Comparison of ENCODE assay signal across 8 mouse cellular contexts in genomic region chr4:141445328-141445720, GRCm38 (mm10). TPM values are rescaled to one million over a fixed set of nuclear protein-coding genes. Genes with fewer than 3 reads are reported as not detected.
DNase-seq lines count a peak whose midpoint lies in the region; ATAC-seq and TF ChIP-seq lines count a peak whose summit lies in the region.

No protein-coding gene starts in this region.

- H3K4me1 ChIP-seq in heart, embryonic 12.5 days (replicated peaks) = peaks cover 24% of the 10 kb centered on the region
- peaks cover 4% of the 10 kb centered on the region for H3K4me1 ChIP-seq in ES-Bruce4 (ENCODE audit: control insufficient read depth, insufficient read depth, low read length)
- peaks cover 21% of the 10 kb centered on the region for H3K4me1 ChIP-seq in forebrain, embryonic 16.5 days (replicated peaks; ENCODE audit: control insufficient read depth, insufficient read depth, low read length)
- H3K4me1 ChIP-seq in liver, postnatal 0 days (ENCODE audit: insufficient read depth) = peaks cover 13% of the 10 kb centered on the region

- no peak overlapping the region for H3K27ac ChIP-seq in heart, embryonic 12.5 days (ENCODE audit: poor library complexity, severe bottlenecking)
- no peak overlapping the region for H3K27ac ChIP-seq in ES-Bruce4 (ENCODE audit: insufficient read depth, low read length)
- peak overlapping the region; percentile 80; the same call in 1 of the 2 replicates for H3K27ac ChIP-seq in forebrain, embryonic 16.5 days (ENCODE audit: low read length)
- no peak overlapping the region for H3K27ac ChIP-seq in liver, postnatal 0 days (ENCODE audit: low read depth)

- peak overlapping the region; percentile 93 for H3K4me2 ChIP-seq in heart, embryonic 12.5 days
- H3K4me2 ChIP-seq in forebrain, embryonic 16.5 days (ENCODE audit: low read length) = peak overlapping the region; percentile 93
- peak overlapping the region; percentile 89 for H3K4me2 ChIP-seq in liver, postnatal 0 days (ENCODE audit: low read depth, low read length)

- H3K9ac ChIP-seq in heart, embryonic 12.5 days = peak overlapping the region; percentile 98
- peak overlapping the region; percentile 86 for H3K9ac ChIP-seq in ES-Bruce4 (ENCODE audit: low read depth, poor library complexity, severe bottlenecking)
- H3K9ac ChIP-seq in forebrain, embryonic 16.5 days (replicated peaks; ENCODE audit: low read depth, low read length) = peak overlapping the region; percentile 97
- peak overlapping the region; percentile 86 for H3K9ac ChIP-seq in liver, postnatal 0 days (replicated peaks)

- H3K36me3 ChIP-seq in heart, embryonic 12.5 days = peaks cover 34% of the 10 kb centered on the region
- H3K36me3 ChIP-seq in ES-Bruce4 (ENCODE audit: control insufficient read depth, insufficient read depth, low read length, poor library complexity, severe bottlenecking) = no peaks in the 10 kb centered on the region
- peaks cover 18% of the 10 kb centered on the region for H3K36me3 ChIP-seq in forebrain, embryonic 16.5 days (ENCODE audit: control insufficient read depth, insufficient read depth)
- H3K36me3 ChIP-seq in liver, postnatal 0 days (replicated peaks; ENCODE audit: insufficient read depth, low read length) = peaks cover 9% of the 10 kb centered on the region; the same call in 1 of the 2 replicates

- no peaks in the 10 kb centered on the region for H3K9me3 ChIP-seq in heart, embryonic 12.5 days (replicated peaks)
- no peaks in the 10 kb centered on the region for H3K9me3 ChIP-seq in ES-Bruce4 (replicated peaks; ENCODE audit: control insufficient read depth, insufficient read depth, low read length, poor library complexity, severe bottlenecking)
- no peaks in the 10 kb centered on the region for H3K9me3 ChIP-seq in forebrain, embryonic 16.5 days (ENCODE audit: control insufficient read depth, low read length)
- H3K9me3 ChIP-seq in liver, postnatal 0 days (ENCODE audit: low read length) = no peaks in the 10 kb centered on the region

- TF ChIP-seq CTCF in ES-Bruce4 (IDR thresholded peaks at IDR 0.05; ENCODE audit: low read depth, low read length) = no peak
- TF ChIP-seq CTCF in liver, postnatal 0 days (IDR thresholded peaks at IDR 0.05; ENCODE audit: low read depth) = no peak

- ATAC-seq in heart, embryonic 12.5 days (ENCODE audit: insufficient number of reproducible peaks, low FRiP score) = no peak
- no peak for ATAC-seq in forebrain, embryonic 16.5 days
- no peak for ATAC-seq in liver, postnatal 0 days
- no peak for ATAC-seq in monocyte, adult 5-6 weeks (replicated peaks; ENCODE audit: insufficient number of reproducible peaks, low FRiP score, low TSS enrichment, poor library complexity, severe bottlenecking)

- TF ChIP-seq POLR2A in ES-Bruce4 (IDR thresholded peaks at IDR 0.05; ENCODE audit: insufficient read depth, low read length) = no peak

- peak overlapping the region; percentile 100 for H3K4me3 ChIP-seq in heart, embryonic 12.5 days
- H3K4me3 ChIP-seq in ES-Bruce4 (ENCODE audit: low read depth, low read length) = peak overlapping the region; percentile 94
- peak overlapping the region; percentile 96 for H3K4me3 ChIP-seq in forebrain, embryonic 16.5 days (replicated peaks; ENCODE audit: low read length)
- H3K4me3 ChIP-seq in liver, postnatal 0 days (ENCODE audit: low read depth, low read length) = peak overlapping the region; percentile 96

- no peak for DNase-seq in heart, postnatal 10 days
- peak; percentile 12 for DNase-seq in liver, postnatal 0 days
- DNase-seq in frontal cortex, postnatal 36 days (ENCODE audit: low spot score in 2 of 2) = no peak
- DNase-seq in urinary bladder, postnatal 14 days (ENCODE audit: low spot score) = no peak

- no peaks in the 10 kb centered on the region for H3K27me3 ChIP-seq in heart, embryonic 12.5 days (replicated peaks)
- H3K27me3 ChIP-seq in ES-Bruce4 (ENCODE audit: control insufficient read depth, insufficient read depth, low read length, poor library complexity, severe bottlenecking) = no peaks in the 10 kb centered on the region
- no peaks in the 10 kb centered on the region for H3K27me3 ChIP-seq in forebrain, embryonic 16.5 days (replicated peaks; ENCODE audit: control insufficient read depth, insufficient read depth, low read length)
- no peaks in the 10 kb centered on the region for H3K27me3 ChIP-seq in liver, postnatal 0 days (ENCODE audit: insufficient read depth, low read length)

- TF ChIP-seq EP300 in ES-Bruce4 (IDR thresholded peaks at IDR 0.05; ENCODE audit: insufficient read depth, low read depth, low read length) = no peak
- TF ChIP-seq EP300 in liver, postnatal 0 days (IDR thresholded peaks at IDR 0.05; ENCODE audit: low read depth) = no peak

- WGBS in heart, embryonic 12.5 days = 15% methylated on average over 14 of the region's 14 CpGs
- WGBS in forebrain, embryonic 16.5 days = 16% methylated on average over 14 of the region's 14 CpGs
- WGBS in liver, postnatal 0 days (ENCODE audit: insufficient replicate concordance) = 17% methylated on average over 14 of the region's 14 CpGs

- intact Hi-C loops in heart, postnatal 10 days (cut with DNase I) = no loop called here

RNA-seq across cellular contexts. Expression of gene Zbtb17, which starts 0.9 kb away (rescaled TPM):
- polyA plus RNA-seq in heart, embryonic 12.5 days (2016; fragmentation: Nextera tagmentation; extraction: Ambion mirVana) = 24.9 and 25.3 TPM in 2 replicates
- total RNA-seq in heart, postnatal 10 days (2021) = 10 to 100 TPM; 18.0 to 21.9 TPM
- 16.4 and 17.1 TPM in 2 replicates for polyA plus RNA-seq in ES-Bruce4 (2011; ENCODE audit: insufficient read depth, insufficient read length, low read depth, missing spikeins)
- 62.0 and 64.2 TPM in 2 replicates for polyA plus RNA-seq in forebrain, embryonic 16.5 days (2015; fragmentation: Nextera tagmentation; extraction: Ambion mirVana)
- polyA plus RNA-seq in liver, postnatal 0 days (2015; fragmentation: Nextera tagmentation; extraction: Ambion mirVana) = 4.6 and 5.5 TPM in 2 replicates
- 21.7 to 33.8 TPM (median 27.3 TPM) in 3 replicates for total RNA-seq in monocyte, adult 5-6 weeks (2017)

RNA-seq across cellular contexts. Expression of gene Srarp, which starts 9.4 kb away (rescaled TPM):
- not detected in 2 replicates for polyA plus RNA-seq in heart, embryonic 12.5 days (2016; fragmentation: Nextera tagmentation; extraction: Ambion mirVana)
- total RNA-seq in heart, postnatal 10 days (2021) = not detected
- polyA plus RNA-seq in ES-Bruce4 (2011; ENCODE audit: insufficient read depth, insufficient read length, low read depth, missing spikeins) = not detected in 2 replicates
- polyA plus RNA-seq in forebrain, embryonic 16.5 days (2015; fragmentation: Nextera tagmentation; extraction: Ambion mirVana) = not detected in 2 replicates
- polyA plus RNA-seq in liver, postnatal 0 days (2015; fragmentation: Nextera tagmentation; extraction: Ambion mirVana) = not detected in 2 replicates
- not detected in 3 replicates for total RNA-seq in monocyte, adult 5-6 weeks (2017)

RNA-seq across cellular contexts. Expression of gene Hspb7, which starts 24.7 kb away (rescaled TPM):
- polyA plus RNA-seq in heart, embryonic 12.5 days (2016; fragmentation: Nextera tagmentation; extraction: Ambion mirVana) = 186 and 208 TPM in 2 replicates
- 1,000 to 10,000 TPM; 1,029 to 1,075 TPM for total RNA-seq in heart, postnatal 10 days (2021)
- 0.40 TPM in 1 of 2 replicates, not detected in the other for polyA plus RNA-seq in ES-Bruce4 (2011; ENCODE audit: insufficient read depth, insufficient read length, low read depth, missing spikeins)
- not detected in 2 replicates for polyA plus RNA-seq in forebrain, embryonic 16.5 days (2015; fragmentation: Nextera tagmentation; extraction: Ambion mirVana)
- polyA plus RNA-seq in liver, postnatal 0 days (2015; fragmentation: Nextera tagmentation; extraction: Ambion mirVana) = 0.04 and 0.49 TPM in 2 replicates
- total RNA-seq in monocyte, adult 5-6 weeks (2017) = 0.64 TPM in 1 of 3 replicates, not detected in the others

RNA-seq across cellular contexts. Expression of gene Clcnkb, which starts 29.5 kb away (rescaled TPM):
- polyA plus RNA-seq in heart, embryonic 12.5 days (2016; fragmentation: Nextera tagmentation; extraction: Ambion mirVana) = 0.78 and 1.2 TPM in 2 replicates
- total RNA-seq in heart, postnatal 10 days (2021) = 1 to 10 TPM in 1 of 2 experiments, under 1 TPM in 1; 0.91 to 1.2 TPM
- 1.0 and 1.5 TPM in 2 replicates for polyA plus RNA-seq in ES-Bruce4 (2011; ENCODE audit: insufficient read depth, insufficient read length, low read depth, missing spikeins)
- polyA plus RNA-seq in forebrain, embryonic 16.5 days (2015; fragmentation: Nextera tagmentation; extraction: Ambion mirVana) = 0.10 TPM in 1 of 2 replicates, not detected in the other
- not detected in 2 replicates for polyA plus RNA-seq in liver, postnatal 0 days (2015; fragmentation: Nextera tagmentation; extraction: Ambion mirVana)
- total RNA-seq in monocyte, adult 5-6 weeks (2017) = not detected in 3 replicates

RNA-seq across cellular contexts. Expression of gene Clcnka, which starts 46.8 kb away (rescaled TPM):
- 0.06 and 0.15 TPM in 2 replicates for polyA plus RNA-seq in heart, embryonic 12.5 days (2016; fragmentation: Nextera tagmentation; extraction: Ambion mirVana)
- total RNA-seq in heart, postnatal 10 days (2021) = not detected
- not detected in 2 replicates for polyA plus RNA-seq in ES-Bruce4 (2011; ENCODE audit: insufficient read depth, insufficient read length, low read depth, missing spikeins)
- not detected in 2 replicates for polyA plus RNA-seq in forebrain, embryonic 16.5 days (2015; fragmentation: Nextera tagmentation; extraction: Ambion mirVana)
- polyA plus RNA-seq in liver, postnatal 0 days (2015; fragmentation: Nextera tagmentation; extraction: Ambion mirVana) = not detected in 2 replicates
- not detected in 3 replicates for total RNA-seq in monocyte, adult 5-6 weeks (2017)

Comparison
In these comparisons a context has a peak if more than half of its experiments do, and no peak if none do; other contexts are left out.
1. RNA of gene Hspb7, which starts 24.7 kb away (polyA plus RNA-seq): 186 to 208 TPM in heart, embryonic 12.5 days; 0.40 TPM in ES-Bruce4, 0.04 to 0.49 TPM in liver, postnatal 0 days and not detected in forebrain, embryonic 16.5 days; every median in the first group is over 100 times any median in the second.
2. Peak in every context shown above with its lines, with median percentiles within 50 percentile points of each other: H3K4me2 ChIP-seq, H3K4me3 ChIP-seq and H3K9ac ChIP-seq.